Comparison of ENCODE assay signal across 8 mouse cellular contexts in the genomic region with DNA sequence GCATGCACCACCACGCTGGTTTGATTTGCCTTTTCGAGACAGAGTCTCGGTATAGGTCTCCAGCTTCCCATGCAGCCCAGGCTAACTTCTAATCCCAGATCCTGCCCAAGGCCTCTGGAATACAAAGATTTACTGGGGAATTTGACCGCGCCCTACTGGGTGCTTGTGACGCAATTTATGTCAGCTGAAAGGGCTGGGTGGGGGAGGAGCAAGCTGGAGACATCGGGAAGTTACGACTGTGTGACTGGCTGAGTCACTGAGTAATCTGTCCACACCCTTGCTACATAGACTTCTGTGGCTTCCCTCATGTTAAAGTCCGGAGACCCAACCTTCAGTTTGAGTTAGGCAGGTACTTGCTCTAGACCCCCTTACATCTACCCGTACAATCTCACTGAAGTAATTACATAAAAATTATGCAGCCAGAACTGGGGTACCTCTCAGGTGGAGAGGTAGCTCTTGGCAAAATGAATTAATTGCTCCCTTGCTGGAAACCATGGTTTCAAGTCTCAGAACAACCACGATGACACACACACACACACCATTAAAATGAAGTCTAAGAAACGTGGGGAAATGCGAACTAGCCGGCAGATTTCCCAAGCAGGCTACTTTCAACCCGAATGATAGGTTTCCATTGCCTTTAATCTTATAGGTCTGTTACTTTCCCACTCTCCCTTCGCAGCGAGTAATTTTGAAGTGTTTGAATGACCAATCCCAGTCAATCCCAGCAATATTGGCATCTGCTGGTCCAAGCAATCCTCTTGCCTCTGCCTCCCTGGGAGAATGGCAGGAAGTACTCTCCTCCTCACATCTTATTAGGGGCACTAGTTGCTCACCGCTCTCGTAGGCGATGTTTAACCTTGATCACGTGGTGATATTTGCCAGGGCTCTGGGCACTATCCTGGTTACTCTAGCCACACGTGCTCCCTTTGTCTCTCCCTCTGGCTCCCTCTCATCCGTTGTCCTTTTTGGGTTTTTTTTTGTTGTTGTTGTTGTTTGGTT. TPM values are rescaled to one million over a fixed set of nuclear protein-coding genes. Genes with fewer than 3 reads are reported as not detected.
DNase-seq lines count a peak whose midpoint lies in the region; ATAC-seq and TF ChIP-seq lines count a peak whose summit lies in the region.

A gene (minus strand): TSS at position 115 of the 999 bp plus-strand sequence.

- H3K9ac ChIP-seq in hindbrain, postnatal 0 days (replicated peaks; ENCODE audit: low read length): no peak within 1 kb of the TSS
- no peak within 1 kb of the TSS for H3K9ac ChIP-seq in stomach, embryonic 14.5 days (replicated peaks; ENCODE audit: low read depth, low read length)

- WGBS in hindbrain, postnatal 0 days: 89% methylated on average over 23 of the region's 23 CpGs
- 82% methylated on average over 23 of the region's 23 CpGs for WGBS in lung, adult 2 months
- WGBS in stomach, embryonic 14.5 days: 84% methylated on average over 23 of the region's 23 CpGs

- no peaks in the 10 kb centered on the region for H3K9me3 ChIP-seq in hindbrain, postnatal 0 days (ENCODE audit: low read length)
- H3K9me3 ChIP-seq in stomach, embryonic 14.5 days (ENCODE audit: control insufficient read depth, low read depth, low read length): no peaks in the 10 kb centered on the region

- DNase-seq in ES-CJ7 (ENCODE audit: low read depth, low spot score): peak; percentile 99
- no peak for DNase-seq in adrenal gland, adult 18-20 months (ENCODE audit: low spot score in 2 of 2)
- DNase-seq in gastrocnemius, adult 8-10 months (ENCODE audit: low spot score in 2 of 2): no peak
- no peak for DNase-seq in hindbrain, postnatal 0 days (ENCODE audit: low spot score)
- DNase-seq in lung, adult 2 months: no peak
- no peak for DNase-seq in natural killer cell, adult 2 months (ENCODE audit: low spot score in 2 of 2)

- H3K4me2 ChIP-seq in hindbrain, postnatal 0 days (ENCODE audit: low read depth, low read length): no peak within 1 kb of the TSS
- no peak within 1 kb of the TSS for H3K4me2 ChIP-seq in stomach, embryonic 14.5 days (replicated peaks; ENCODE audit: low read depth, low read length)

- no peak for ATAC-seq in hindbrain, postnatal 0 days
- no peak for ATAC-seq in stomach, embryonic 14.5 days (ENCODE audit: insufficient number of reproducible peaks, insufficient read depth, low FRiP score, low read depth)
- ATAC-seq in activated CD4-positive, CD25-positive, alpha-beta regulatory T cell, adult 4 months: no peak

- no peak within 1 kb of the TSS for H3K4me3 ChIP-seq in hindbrain, postnatal 0 days (ENCODE audit: low read length)
- H3K4me3 ChIP-seq in lung, adult 2 months (replicated peaks; ENCODE audit: extremely low read depth, low read depth, low read length): no peak within 1 kb of the TSS
- no peak within 1 kb of the TSS for H3K4me3 ChIP-seq in stomach, embryonic 14.5 days (ENCODE audit: low read depth, low read length)

- TF ChIP-seq CTCF in hindbrain, postnatal 0 days (IDR thresholded peaks at IDR 0.05; ENCODE audit: low read depth): no peak
- no peak for TF ChIP-seq CTCF in lung, adult 2 months (IDR thresholded peaks at IDR 0.05; ENCODE audit: insufficient read depth, low read length)

- no peaks in the 10 kb centered on the region for H3K27me3 ChIP-seq in hindbrain, postnatal 0 days (ENCODE audit: insufficient read depth, low read length)
- H3K27me3 ChIP-seq in stomach, embryonic 14.5 days (ENCODE audit: control insufficient read depth, insufficient read depth, low read length): no peaks in the 10 kb centered on the region

- H3K36me3 ChIP-seq in hindbrain, postnatal 0 days (ENCODE audit: insufficient read depth, low read length): no peaks in the 10 kb centered on the region
- H3K36me3 ChIP-seq in stomach, embryonic 14.5 days (ENCODE audit: control insufficient read depth, insufficient read depth, low read length): no peaks in the 10 kb centered on the region

- TF ChIP-seq POLR2A in lung, adult 2 months (IDR thresholded peaks at IDR 0.05; ENCODE audit: borderline replicate concordance, extremely low read depth, low read depth, low read length): no peak

- no peak within 1 kb of the TSS for H3K27ac ChIP-seq in hindbrain, postnatal 0 days
- H3K27ac ChIP-seq in stomach, embryonic 14.5 days (ENCODE audit: low read length): no peak within 1 kb of the TSS

- H3K4me1 ChIP-seq in hindbrain, postnatal 0 days (ENCODE audit: insufficient read depth, low read length): no peaks in the 10 kb centered on the region
- H3K4me1 ChIP-seq in lung, adult 2 months (ENCODE audit: control insufficient read depth, insufficient read depth, low read length): no peaks in the 10 kb centered on the region
- no peaks in the 10 kb centered on the region for H3K4me1 ChIP-seq in stomach, embryonic 14.5 days (ENCODE audit: control insufficient read depth, insufficient read depth, low read length)

RNA-seq across cellular contexts. Expression of the gene that starts here (rescaled TPM):
- total RNA-seq in adrenal gland, adult 18-20 months (2021): 10 to 100 TPM; 57.6 to 63.6 TPM
- 100 to 1,000 TPM in 2 of 4 experiments, 10 to 100 TPM in 2; 85.4 to 104 (median 95.3) TPM for total RNA-seq in gastrocnemius, adult 8-10 months (2022)
- total RNA-seq in hindbrain, postnatal 0 days (2014; rRNA removed): 47.7 and 51.9 TPM in 2 replicates
- 12.8 and 14.9 TPM in 2 replicates for polyA plus RNA-seq in hindbrain, postnatal 0 days (2015; fragmentation: Nextera tagmentation; extraction: Ambion mirVana)
- 49.1 and 50.3 TPM in 2 replicates for polyA plus RNA-seq in lung, adult 2 months (2012; rRNA removed)
- polyA plus RNA-seq in stomach, embryonic 14.5 days (2014; fragmentation: Nextera tagmentation; extraction: Ambion mirVana): 18.5 and 19.9 TPM in 2 replicates
- polyA plus RNA-seq in activated CD4-positive, CD25-positive, alpha-beta regulatory T cell, adult 4 months (2017; shearing (Covaris generic)): 1 to 10 TPM; 5.5 to 8.9 TPM
